In the genomic region with DNA sequence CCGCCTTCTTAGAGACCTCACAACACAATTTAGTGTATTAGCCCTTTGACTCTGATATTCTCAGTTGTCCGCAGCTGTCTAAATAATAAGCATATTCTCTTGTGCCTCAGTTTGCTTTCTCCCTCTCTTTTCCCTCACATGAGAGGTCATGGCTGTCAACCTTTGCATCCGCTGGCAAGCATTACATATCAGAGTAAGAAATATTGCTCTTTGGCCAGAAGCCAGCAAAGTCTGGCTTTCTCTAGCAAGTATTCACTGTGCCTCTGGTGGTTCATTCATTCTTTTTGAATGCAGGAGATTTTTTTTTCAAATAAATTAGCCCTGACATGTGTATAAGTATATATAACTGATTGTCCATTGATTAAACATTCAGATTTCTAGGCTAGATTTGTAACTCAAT, we compare ENCODE assay signal across 11 mouse cellular contexts. TPM values are rescaled to one million over a fixed set of nuclear protein-coding genes. Genes with fewer than 3 reads are reported as not detected.
DNase-seq lines count a peak whose midpoint lies in the region; ATAC-seq and TF ChIP-seq lines count a peak whose summit lies in the region.
"Had no signal": no experiment of that assay in that cellular context is flagged by ENCODE, and none has a peak within 500 bp of the region (broad histone marks: within the 10 kb centered on the region; RNA-seq: fewer than 3 reads in every experiment).

No protein-coding gene starts in this region.

- H3K36me3 ChIP-seq in hindbrain, postnatal 0 days (ENCODE audit: insufficient read depth, low read length): no peaks in the 10 kb centered on the region
- peaks cover 6% of the 10 kb centered on the region; the same call in 1 of the 2 replicates for H3K36me3 ChIP-seq in hindbrain, embryonic 10.5 days
- H3K36me3 ChIP-seq in midbrain, postnatal 0 days (ENCODE audit: insufficient read depth, low read length): no peaks in the 10 kb centered on the region
- peaks cover 7% of the 10 kb centered on the region for H3K36me3 ChIP-seq in midbrain, embryonic 10.5 days
- H3K36me3 ChIP-seq: lung, embryonic 15.5 days had no signal

- H3K4me2 ChIP-seq in hindbrain, postnatal 0 days (ENCODE audit: low read depth, low read length): no peak overlapping the region
- H3K4me2 ChIP-seq in midbrain, postnatal 0 days (ENCODE audit: low read depth, low read length, poor library complexity, severe bottlenecking): no peak overlapping the region
- H3K4me2 ChIP-seq: lung, embryonic 15.5 days had no signal

- no peak for TF ChIP-seq POLR2A in brain, embryonic 14.5 days (IDR thresholded peaks at IDR 0.05; ENCODE audit: borderline replicate concordance, extremely low read depth, insufficient read depth, insufficient read length, poor library complexity, severe bottlenecking)

- no peak overlapping the region for H3K4me3 ChIP-seq in hindbrain, postnatal 0 days (ENCODE audit: low read length)
- no peak overlapping the region for H3K4me3 ChIP-seq in hindbrain, embryonic 10.5 days
- no peak overlapping the region for H3K4me3 ChIP-seq in midbrain, postnatal 0 days (ENCODE audit: low read depth, low read length)
- no peak overlapping the region for H3K4me3 ChIP-seq in midbrain, embryonic 10.5 days
- H3K4me3 ChIP-seq: erythroblast, embryonic 14.5 days; lung, embryonic 15.5 days had no signal

- DNase-seq in hindbrain, postnatal 0 days (ENCODE audit: low spot score): peak; percentile 30
- no peak for DNase-seq in hindbrain, embryonic 10.5 days (ENCODE audit: low spot score)
- DNase-seq in midbrain, postnatal 0 days (ENCODE audit: low spot score): peak; percentile 23
- DNase-seq in midbrain, embryonic 10.5 days (ENCODE audit: low spot score): no peak
- DNase-seq in brain, embryonic 14.5 days (ENCODE audit: low read depth): peak; percentile 29
- peak; percentile 32 for DNase-seq in mesoderm, embryonic 11.5 days (ENCODE audit: low read depth, low spot score)
- no peak for DNase-seq in testis, postnatal 10 days (ENCODE audit: low spot score)
- DNase-seq in Muller cell, postnatal 12 days (ENCODE audit: inconsistent ontology term): no peak
- DNase-seq: left cerebral cortex, postnatal 4 days had no signal

- no peaks in the 10 kb centered on the region for H3K27me3 ChIP-seq in hindbrain, postnatal 0 days (ENCODE audit: insufficient read depth, low read length)
- no peaks in the 10 kb centered on the region for H3K27me3 ChIP-seq in hindbrain, embryonic 10.5 days (ENCODE audit: insufficient read depth, poor library complexity, severe bottlenecking)
- no peaks in the 10 kb centered on the region for H3K27me3 ChIP-seq in midbrain, postnatal 0 days (ENCODE audit: insufficient read depth, low read length)
- no peaks in the 10 kb centered on the region for H3K27me3 ChIP-seq in midbrain, embryonic 10.5 days (ENCODE audit: low read depth, poor library complexity, severe bottlenecking)

- H3K27ac ChIP-seq in hindbrain, postnatal 0 days: no peak overlapping the region
- H3K27ac ChIP-seq in hindbrain, embryonic 10.5 days: no peak overlapping the region
- no peak overlapping the region for H3K27ac ChIP-seq in midbrain, postnatal 0 days (ENCODE audit: low read depth, low read length)
- no peak overlapping the region for H3K27ac ChIP-seq in midbrain, embryonic 10.5 days (replicated peaks)
- H3K27ac ChIP-seq: lung, embryonic 15.5 days had no signal

- 60% methylated on average over 3 of the region's 3 CpGs for WGBS in hindbrain, postnatal 0 days
- WGBS in hindbrain, embryonic 10.5 days: 91% methylated on average over 3 of the region's 3 CpGs
- 78% methylated on average over 3 of the region's 3 CpGs for WGBS in midbrain, postnatal 0 days
- 94% methylated on average over 3 of the region's 3 CpGs for WGBS in midbrain, embryonic 10.5 days

- no peak overlapping the region for H3K9ac ChIP-seq in hindbrain, postnatal 0 days (replicated peaks; ENCODE audit: low read length)
- no peak overlapping the region for H3K9ac ChIP-seq in midbrain, postnatal 0 days (replicated peaks; ENCODE audit: low read length, poor library complexity, severe bottlenecking)
- H3K9ac ChIP-seq: lung, embryonic 15.5 days had no signal

- no peak for TF ChIP-seq CTCF in hindbrain, postnatal 0 days (IDR thresholded peaks at IDR 0.05; ENCODE audit: low read depth)
- TF ChIP-seq CTCF in midbrain, postnatal 0 days (IDR thresholded peaks at IDR 0.05): no peak
- TF ChIP-seq CTCF in brain, embryonic 14.5 days (IDR thresholded peaks at IDR 0.05; ENCODE audit: borderline replicate concordance, extremely low read depth, insufficient read depth, insufficient read length): no peak

- ATAC-seq in hindbrain, postnatal 0 days: no peak
- no peak for ATAC-seq in midbrain, postnatal 0 days (ENCODE audit: low FRiP score)

- H3K9me3 ChIP-seq in hindbrain, postnatal 0 days (ENCODE audit: low read length): no peaks in the 10 kb centered on the region
- H3K9me3 ChIP-seq in hindbrain, embryonic 10.5 days: no peaks in the 10 kb centered on the region
- no peaks in the 10 kb centered on the region for H3K9me3 ChIP-seq in midbrain, postnatal 0 days (ENCODE audit: low read length)
- no peaks in the 10 kb centered on the region for H3K9me3 ChIP-seq in midbrain, embryonic 10.5 days (replicated peaks)
- H3K9me3 ChIP-seq: lung, embryonic 15.5 days had no signal

- no peaks in the 10 kb centered on the region; the same call in 1 of the 2 replicates for H3K4me1 ChIP-seq in hindbrain, postnatal 0 days (ENCODE audit: insufficient read depth, low read length)
- peaks cover 17% of the 10 kb centered on the region for H3K4me1 ChIP-seq in hindbrain, embryonic 10.5 days (replicated peaks)
- H3K4me1 ChIP-seq in midbrain, postnatal 0 days (ENCODE audit: insufficient read depth, low read length): no peaks in the 10 kb centered on the region
- H3K4me1 ChIP-seq in midbrain, embryonic 10.5 days: peaks cover 21% of the 10 kb centered on the region

RNA-seq across cellular contexts. Expression of a gene that starts 49.5 kb away (rescaled TPM):
- 96.7 and 105 TPM in 2 replicates for total RNA-seq in hindbrain, postnatal 0 days (2014; rRNA removed)
- polyA plus RNA-seq in hindbrain, postnatal 0 days (2015; fragmentation: Nextera tagmentation; extraction: Ambion mirVana): 143 and 145 TPM in 2 replicates
- 86.7 TPM in 2 replicates for polyA plus RNA-seq in hindbrain, embryonic 10.5 days (2016; fragmentation: Nextera tagmentation; extraction: Ambion mirVana)
- total RNA-seq in midbrain, postnatal 0 days (2014; rRNA removed): 120 and 147 TPM in 2 replicates
- polyA plus RNA-seq in midbrain, postnatal 0 days (2015; fragmentation: Nextera tagmentation; extraction: Ambion mirVana): 139 and 144 TPM in 2 replicates
- polyA plus RNA-seq in midbrain, embryonic 10.5 days (2016; fragmentation: Nextera tagmentation; extraction: Ambion mirVana): 88.2 and 91.8 TPM in 2 replicates
- polyA plus RNA-seq in brain, embryonic 14.5 days (2012; rRNA removed): 119 and 127 TPM in 2 replicates

Comparison
In these comparisons a context has a peak if more than half of its experiments do, and no peak if none do; other contexts are left out.
1. DNase-seq: peak in hindbrain, postnatal 0 days (single experiment), midbrain, postnatal 0 days (single experiment), brain, embryonic 14.5 days (single experiment) and mesoderm, embryonic 11.5 days (single experiment); none in hindbrain, embryonic 10.5 days (single experiment), midbrain, embryonic 10.5 days (single experiment), testis, postnatal 10 days (single experiment) and Muller cell, postnatal 12 days (single experiment).